Mouse (Mus musculus): Measurements from ENCODE around the gene Mkrn1.
"Not testable (repeated sequence)": the region's sequence is repeated elsewhere in the genome, so short reads cannot be mapped to it uniquely, and the experiment has no call there.

The Mkrn1 gene

GRCm38 (mm10) chr6:39379749-39380148 is 40.5 kb downstream of the Mkrn1 start:
- no peak for DNase-seq (ENCODE audit: extremely low spot score)

- no peak for DNase-seq (ENCODE audit: extremely low spot score)
Measured at GRCm38 (mm10) chr6:39379224-39379623, 41.0 kb downstream of the Mkrn1 start.

- not testable (repeated sequence) for DNase-seq (ENCODE audit: extremely low spot score)
Measured at GRCm38 (mm10) chr6:39378161-39378835, 42.0 kb downstream of the Mkrn1 start.

GRCm38 (mm10) chr6:39377311-39377827 is 42.9 kb downstream of the Mkrn1 start, which contains the start of gene Slc37a3:
TSS of gene Slc37a3 (minus strand) at chr6:39377675.
- DNase-seq (ENCODE audit: extremely low spot score): peak; percentile 85

DNA sequence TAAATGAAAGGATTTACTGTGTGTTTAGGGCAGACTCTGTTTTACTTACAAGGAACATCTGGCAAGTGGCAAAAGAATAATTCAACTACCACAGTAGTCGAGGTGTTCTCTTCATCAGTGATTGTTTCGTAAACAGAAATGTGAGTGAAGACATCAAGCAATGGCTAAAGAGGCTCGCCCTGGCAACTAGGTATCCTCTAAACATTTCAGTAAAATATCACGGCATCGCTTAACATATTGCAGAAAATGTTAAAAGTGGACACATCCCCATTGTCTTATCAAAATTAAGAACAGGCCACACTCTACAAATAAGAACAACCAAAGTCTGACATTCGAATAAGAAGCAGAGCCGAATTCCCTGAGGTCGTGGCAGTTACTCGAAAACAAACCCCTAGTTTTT is 43.5 kb downstream of the Mkrn1 start:
- DNase-seq (ENCODE audit: extremely low spot score): no peak

- peak; percentile 18 for DNase-seq (ENCODE audit: extremely low spot score)
Measured at GRCm38 (mm10) chr6:39373301-39373955, 46.8 kb downstream of the Mkrn1 start.

- no peak for DNase-seq (ENCODE audit: extremely low spot score)
Measured at GRCm38 (mm10) chr6:39372727-39373126, 47.5 kb downstream of the Mkrn1 start.

- no peak for DNase-seq (ENCODE audit: extremely low spot score)
Measured at GRCm38 (mm10) chr6:39372042-39372441, 48.2 kb downstream of the Mkrn1 start.

DNA sequence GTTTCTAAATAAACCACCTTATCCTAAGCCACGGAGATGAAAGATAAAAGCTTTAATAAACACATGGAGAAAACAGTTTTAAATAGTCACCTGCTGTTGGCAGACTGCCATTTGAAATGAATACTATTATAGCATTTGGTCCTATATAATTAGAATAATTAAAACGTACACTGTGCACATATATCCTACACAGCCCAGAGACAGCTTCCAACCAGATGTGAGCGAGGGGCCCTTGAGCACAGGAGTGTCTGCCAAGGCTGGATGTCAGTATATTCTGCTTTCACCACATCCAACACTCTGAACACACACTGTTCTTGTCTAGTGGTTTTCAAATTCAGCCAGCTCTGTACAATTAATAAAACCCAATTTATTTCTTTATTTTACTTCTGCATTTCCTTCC is 50.6 kb downstream of the Mkrn1 start:
- DNase-seq (ENCODE audit: extremely low spot score): no peak

DNA sequence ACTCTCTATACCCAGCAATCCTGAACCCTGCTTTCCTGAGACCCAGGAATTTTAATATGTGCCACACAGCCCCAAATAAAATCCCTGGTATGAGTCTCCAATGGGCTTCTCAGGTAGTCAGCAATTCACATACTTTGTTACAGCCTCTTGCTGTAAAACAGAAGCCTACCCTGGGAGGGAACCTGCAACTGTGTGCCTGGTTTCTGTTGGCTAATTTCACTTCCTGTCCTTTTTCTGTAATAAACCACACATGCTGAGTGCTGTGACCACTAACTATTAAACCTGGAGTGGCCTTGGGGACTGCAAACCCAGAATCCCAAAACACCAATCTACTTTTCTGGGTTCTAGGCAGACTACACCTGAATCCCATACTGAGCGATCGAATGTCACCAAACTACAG is 57.6 kb downstream of the Mkrn1 start:
- no peak for DNase-seq (ENCODE audit: extremely low spot score)

GRCm38 (mm10) chr6:39359207-39359606 is 61.1 kb downstream of the Mkrn1 start:
- not testable (repeated sequence) for DNase-seq (ENCODE audit: extremely low spot score)

DNA sequence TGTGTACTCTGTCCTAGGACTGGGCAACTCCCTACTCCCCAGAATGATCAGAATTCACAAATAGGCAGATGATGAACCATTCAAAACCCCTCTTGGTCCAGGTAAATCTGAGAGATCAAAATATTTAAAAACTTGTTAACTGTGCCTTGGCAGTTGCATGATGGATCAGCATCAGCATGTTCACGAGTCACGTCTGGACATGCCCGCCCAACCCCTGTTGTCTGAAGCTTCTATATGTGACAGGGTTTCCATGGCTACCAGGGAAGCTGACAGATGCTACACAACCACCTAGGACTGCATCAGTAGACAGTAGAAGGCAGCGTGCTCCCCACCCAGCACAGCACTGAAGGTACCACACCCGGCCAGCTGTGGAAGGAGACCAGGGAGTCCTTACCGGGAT is 71.3 kb downstream of the Mkrn1 start:
- peak; percentile 20 for DNase-seq (ENCODE audit: extremely low spot score)

GRCm38 (mm10) chr6:39347880-39348814 is 72.1 kb downstream of the Mkrn1 start:
- peak; percentile 60 for DNase-seq (ENCODE audit: extremely low spot score)

Measured in embryo, embryonic 9.5 days (tissue).